Mouse (Mus musculus) ES-E14 (cell line): ENCODE results near the gene Fbxl5.

Experiments used
- CHD2 ChIP-seq: IDR thresholded peaks from 2 replicates; pipeline ENCODE4 v1.6.1; 2014; ENCODE audit warnings: mild to moderate bottlenecking, low read depth, low read length, inconsistent platforms
- HCFC1 ChIP-seq: IDR thresholded peaks from 2 replicates; pipeline ENCODE4 v1.6.1; 2012; ENCODE audit warnings: low read length, inconsistent platforms, borderline replicate concordance; ENCODE audit not compliant: insufficient read depth
- MAFK ChIP-seq: IDR thresholded peaks from 2 replicates; pipeline ENCODE4 v1.6.1; 2014; ENCODE audit warnings: mild to moderate bottlenecking, low read depth, low read length, inconsistent platforms; ENCODE audit not compliant: insufficient read depth
- ZC3H11A ChIP-seq: IDR thresholded peaks from 2 replicates; pipeline ENCODE4 v1.6.1; 2012; ENCODE audit warnings: low read depth, mild to moderate bottlenecking, inconsistent platforms, low read length, borderline replicate concordance
- ZNF384 ChIP-seq: IDR thresholded peaks from 2 replicates; pipeline ENCODE4 v1.6.1; 2012; ENCODE audit warnings: low read depth, low read length, inconsistent platforms

DNA sequence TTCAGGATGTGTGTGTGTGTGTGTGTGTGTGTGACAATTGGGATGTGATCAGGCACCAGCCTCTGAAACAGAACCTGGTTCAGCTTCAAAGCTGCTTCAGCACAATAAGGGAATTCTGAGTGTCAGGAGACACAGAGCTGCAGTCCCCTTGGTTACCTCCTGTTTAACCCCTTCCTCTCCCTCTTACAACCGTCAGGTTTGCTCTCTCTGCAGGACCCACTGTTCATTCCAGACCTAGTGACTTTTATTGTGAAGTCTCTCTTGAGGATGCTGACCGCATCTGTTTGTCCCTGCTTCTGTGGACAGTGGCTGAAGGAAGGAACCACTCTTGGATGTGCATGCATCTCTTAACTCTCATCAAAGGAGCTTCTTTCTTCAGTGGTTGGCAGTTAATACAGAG, 24.8 kb upstream of the Fbxl5 start:
- TF ChIP-seq ZC3H11A (no peak), CHD2 (no peak), HCFC1 (no peak), ZNF384 (no peak), MAFK (no peak)
